Mouse (Mus musculus) MEL (cell line): ENCODE measurements at regions not wholly inside any gene's neighbourhood (a gene's known extent, or its start where the extent isn't known, plus 50 kb on each side); places are given as distances from the start of the nearest gene placed in this dataset.

Experiments used
- DNase-seq: peaks from one replicate; pipeline ENCODE4 v3.0.0; 2011; ENCODE audit warnings: low read depth, low spot score
- H3K27ac ChIP-seq: 2 replicates; pipeline ENCODE4 v1.5.1; 2012; ENCODE audit warnings: low read depth, mild to moderate bottlenecking, control low read depth, low read length, moderate library complexity; ENCODE audit not compliant: control insufficient read depth
- H3K27me3 ChIP-seq, 2 experiments: fragments of 150-350 bp in 1 of 2; sonication (generic) in 1 of 2; 2 replicates each; pipeline ENCODE4 v1.6.1; 2012; ENCODE audit warnings: low read length in 2 of 2, mild to moderate bottlenecking in 2 of 2, improper control_type of control experiment in 1 of 2, moderate library complexity in 1 of 2; ENCODE audit not compliant: insufficient read depth in 2 of 2, control insufficient read depth in 1 of 2
- H3K36me3 ChIP-seq, 2 experiments: 2 replicates each; pipeline ENCODE4 v1.6.1; 2012 to 2014; ENCODE audit warnings: low read length in 2 of 2, improper control_type of control experiment in 1 of 2, inconsistent platforms in 1 of 2, mild to moderate bottlenecking in 1 of 2; ENCODE audit not compliant: insufficient read depth in 2 of 2, control insufficient read depth in 1 of 2
- H3K4me1 ChIP-seq, 2 experiments: fragments of 150-350 bp in 1 of 2; sonication (generic) in 1 of 2; 2 replicates each; pipeline ENCODE4 v1.6.1; 2012; ENCODE audit warnings: low read length in 2 of 2, improper control_type of control experiment in 1 of 2, mild to moderate bottlenecking in 1 of 2; ENCODE audit not compliant: insufficient read depth in 2 of 2, control insufficient read depth in 1 of 2
- H3K4me3 ChIP-seq, 2 experiments: fragments of 150-350 bp in 1 of 2; sonication (generic) in 1 of 2; 2 replicates each; pipeline ENCODE4 v1.5.1; 2012; ENCODE audit warnings: low read depth in 2 of 2, low read length in 2 of 2, mild to moderate bottlenecking in 2 of 2, moderate library complexity in 2 of 2, control low read depth in 1 of 2, improper control_type of control experiment in 1 of 2; ENCODE audit not compliant: control insufficient read depth in 1 of 2, insufficient read depth in 1 of 2
- H3K79me2 ChIP-seq: 2 replicates; pipeline ENCODE4 v1.6.1; 2012; ENCODE audit warnings: mild to moderate bottlenecking, low read length, moderate library complexity; ENCODE audit not compliant: control insufficient read depth, poor library complexity, insufficient read depth
- H3K9ac ChIP-seq: 2 replicates; pipeline ENCODE4 v1.6.1; 2012; ENCODE audit warnings: low read depth, mild to moderate bottlenecking, control low read depth, low read length, moderate library complexity; ENCODE audit not compliant: control insufficient read depth, poor library complexity, severe bottlenecking
- H3K9me3 ChIP-seq: fragments of 150-350 bp; sonication (generic); replicated peaks from 2 replicates; pipeline ENCODE4 v1.6.1; 2012; ENCODE audit warnings: mild to moderate bottlenecking, low read length, improper control_type of control experiment, moderate library complexity; ENCODE audit not compliant: insufficient read depth
- BHLHE40 ChIP-seq: IDR thresholded peaks from 2 replicates; pipeline ENCODE4 v1.6.1; 2012; ENCODE audit warnings: low read depth, mild to moderate bottlenecking, inconsistent platforms, low read length, improper control_type of control experiment, borderline replicate concordance
- CHD1 ChIP-seq: IDR thresholded peaks from 2 replicates; pipeline ENCODE4 v1.6.1; 2012; ENCODE audit warnings: low read depth, mild to moderate bottlenecking, inconsistent platforms, low read length, improper control_type of control experiment
- CHD2 ChIP-seq: IDR thresholded peaks from 2 replicates; pipeline ENCODE4 v1.6.1; 2011; ENCODE audit warnings: low read length, improper control_type of control experiment
- CTCF ChIP-seq, 3 experiments: IDR thresholded peaks in 2 of 3; conservative IDR thresholded peaks in 1 of 3; 2 replicates each; pipeline ENCODE4 v1.5.1; 2011 to 2012; ENCODE audit warnings: low read length in 3 of 3, low read depth in 2 of 3, mild to moderate bottlenecking in 2 of 3, improper control_type of control experiment in 1 of 3, inconsistent platforms in 1 of 3, mixed read lengths in 1 of 3, moderate library complexity in 1 of 3; ENCODE audit not compliant: control insufficient read depth in 1 of 3, insufficient read depth in 1 of 3, poor library complexity in 1 of 3, severe bottlenecking in 1 of 3
- ETS1 ChIP-seq: IDR thresholded peaks from 2 replicates; pipeline ENCODE4 v1.6.1; 2012; ENCODE audit warnings: low read depth, mild to moderate bottlenecking, inconsistent platforms, low read length, improper control_type of control experiment, moderate library complexity
- GATA1 ChIP-seq: IDR thresholded peaks from 2 replicates; pipeline ENCODE4 v1.6.1; 2011; ENCODE audit warnings: low read depth, low read length, improper control_type of control experiment
- HCFC1 ChIP-seq: IDR thresholded peaks from 2 replicates; pipeline ENCODE4 v1.6.1; 2012; ENCODE audit warnings: low read depth, mild to moderate bottlenecking, inconsistent platforms, low read length, improper control_type of control experiment, moderate library complexity
- JUND ChIP-seq: IDR thresholded peaks from 2 replicates; pipeline ENCODE4 v1.6.1; 2011; ENCODE audit warnings: low read depth, mild to moderate bottlenecking, improper control_type of control experiment, low read length
- KAT2A ChIP-seq: conservative IDR thresholded peaks from 2 replicates; pipeline ENCODE4 v1.6.1; 2012; ENCODE audit warnings: low read depth, low read length, improper control_type of control experiment, inconsistent platforms
- MAFK ChIP-seq: IDR thresholded peaks from 2 replicates; pipeline ENCODE4 v1.6.1; 2011; ENCODE audit warnings: low read depth, mild to moderate bottlenecking, low read length, improper control_type of control experiment, borderline replicate concordance
- MAX ChIP-seq: IDR thresholded peaks from 2 replicates; pipeline ENCODE4 v1.6.1; 2011; ENCODE audit warnings: low read length, improper control_type of control experiment
- MXI1 ChIP-seq: IDR thresholded peaks from 2 replicates; pipeline ENCODE4 v1.6.1; 2011; ENCODE audit warnings: mild to moderate bottlenecking, low read depth, low read length, improper control_type of control experiment
- MYC ChIP-seq: IDR thresholded peaks from 2 replicates; pipeline ENCODE4 v1.6.1; 2011; ENCODE audit warnings: low read depth, mild to moderate bottlenecking, low read length, improper control_type of control experiment, moderate library complexity
- NELFE ChIP-seq: IDR thresholded peaks from 2 replicates; pipeline ENCODE4 v1.6.1; 2011; ENCODE audit warnings: low read depth, low read length, improper control_type of control experiment
- NRF1 ChIP-seq: IDR thresholded peaks from 2 replicates; pipeline ENCODE4 v1.6.1; 2014; ENCODE audit warnings: low read depth, mild to moderate bottlenecking, inconsistent platforms, low read length, improper control_type of control experiment, moderate library complexity; ENCODE audit not compliant: poor library complexity, insufficient read depth, severe bottlenecking
- POLR2AphosphoS2 ChIP-seq: IDR thresholded peaks from 2 replicates; pipeline ENCODE4 v1.6.1; 2011; ENCODE audit warnings: low read length, improper control_type of control experiment
- POLR2AphosphoS5 ChIP-seq: IDR thresholded peaks from 2 replicates; pipeline ENCODE4 v1.6.1; 2012; ENCODE audit warnings: low read depth, borderline replicate concordance, mild to moderate bottlenecking, inconsistent platforms, low read length, moderate library complexity, mixed read lengths
- RAD21 ChIP-seq: IDR thresholded peaks from 2 replicates; pipeline ENCODE4 v1.6.1; 2011; ENCODE audit warnings: mild to moderate bottlenecking, low read depth, low read length, improper control_type of control experiment
- RCOR1 ChIP-seq: IDR thresholded peaks from 2 replicates; pipeline ENCODE4 v1.6.1; 2012; ENCODE audit warnings: low read depth, mild to moderate bottlenecking, inconsistent platforms, low read length, improper control_type of control experiment
- SIN3A ChIP-seq: IDR thresholded peaks from 2 replicates; pipeline ENCODE4 v1.6.1; 2012; ENCODE audit warnings: low read length, improper control_type of control experiment, inconsistent platforms
- SMC3 ChIP-seq: IDR thresholded peaks from 2 replicates; pipeline ENCODE4 v1.6.1; 2011; ENCODE audit warnings: low read depth, low read length, improper control_type of control experiment
- TAL1 ChIP-seq: IDR thresholded peaks from 2 replicates; pipeline ENCODE4 v1.6.1; 2012; ENCODE audit warnings: mild to moderate bottlenecking, inconsistent platforms, low read length, moderate library complexity, mixed read lengths
- TCF12 ChIP-seq: IDR thresholded peaks from 2 replicates; pipeline ENCODE4 v1.6.1; 2014; ENCODE audit warnings: low read depth, mild to moderate bottlenecking, inconsistent platforms, low read length, improper control_type of control experiment, moderate library complexity
- UBTF ChIP-seq: IDR thresholded peaks from 2 replicates; pipeline ENCODE4 v1.6.1; 2012; ENCODE audit warnings: low read depth, mild to moderate bottlenecking, inconsistent platforms, low read length, improper control_type of control experiment, moderate library complexity, borderline replicate concordance; ENCODE audit not compliant: insufficient read depth
- USF1 ChIP-seq: IDR thresholded peaks from 2 replicates; pipeline ENCODE4 v1.6.1; 2014; ENCODE audit warnings: low read depth, mild to moderate bottlenecking, inconsistent platforms, low read length, improper control_type of control experiment, moderate library complexity
- ZC3H11A ChIP-seq: IDR thresholded peaks from 2 replicates; pipeline ENCODE4 v1.6.1; 2012; ENCODE audit warnings: low read depth, mild to moderate bottlenecking, inconsistent platforms, low read length, improper control_type of control experiment
- ZKSCAN1 ChIP-seq: IDR thresholded peaks from 2 replicates; pipeline ENCODE4 v1.6.1; 2012; ENCODE audit warnings: low read depth, mild to moderate bottlenecking, inconsistent platforms, low read length, improper control_type of control experiment, moderate library complexity
- ZMIZ1 ChIP-seq: IDR thresholded peaks from 2 replicates; pipeline ENCODE4 v1.6.1; 2012; ENCODE audit warnings: low read depth, mild to moderate bottlenecking, inconsistent platforms, low read length, improper control_type of control experiment, moderate library complexity
- ZNF384 ChIP-seq: IDR thresholded peaks from 2 replicates; pipeline ENCODE4 v1.6.1; 2012; ENCODE audit warnings: low read depth, mild to moderate bottlenecking, inconsistent platforms, low read length, improper control_type of control experiment

- no peak overlapping the region for H3K9ac ChIP-seq
- no peaks in the 10 kb centered on the region for H3K27me3 ChIP-seq
- no peaks in the 10 kb centered on the region for H3K36me3 ChIP-seq
- no peaks in the 10 kb centered on the region for H3K4me1 ChIP-seq
- H3K4me3 ChIP-seq, result no peak overlapping the region
- H3K79me2 ChIP-seq, result no peaks in the 10 kb centered on the region
- no peaks in the 10 kb centered on the region for H3K9me3 ChIP-seq
- no peak overlapping the region for H3K27ac ChIP-seq
- no peak for DNase-seq
- TF ChIP-seq TCF12 (no peak), CTCF (IDR thresholded peaks at IDR 0.05 in 2 of 3, conservative IDR thresholded peaks at IDR 0.05 in 1 of 3; ENCODE audit: control insufficient read depth in 1 of 3, insufficient read depth in 1 of 3, low read depth in 2 of 3, low read length in 3 of 3, poor library complexity in 1 of 3, severe bottlenecking in 1 of 3) (no peak), ZNF384 (no peak), ETS1 (no peak), CHD1 (no peak), HCFC1 (no peak), POLR2AphosphoS2 (no peak), KAT2A (no peak), ZKSCAN1 (no peak), NELFE (no peak), BHLHE40 (no peak), ZC3H11A (no peak), GATA1 (no peak), NRF1 (no peak), ZMIZ1 (no peak), SMC3 (no peak), MYC (no peak), MXI1 (no peak), POLR2AphosphoS5 (no peak), RCOR1 (no peak)
Measured at GRCm38 (mm10) chr16:24295626-24296440, 97.5 kb upstream of the Lpp start.

GRCm38 (mm10) chr16:24284215-24284614 lies 109.1 kb upstream of the Lpp start:
- TF ChIP-seq NELFE (no peak), POLR2AphosphoS5 (no peak), CHD2 (no peak), TAL1 (no peak), USF1 (no peak), UBTF (no peak), NRF1 (no peak), CHD1 (no peak), ZKSCAN1 (no peak), POLR2AphosphoS2 (no peak), RCOR1 (no peak), JUND (no peak), SIN3A (no peak), CTCF (IDR thresholded peaks at IDR 0.05 in 2 of 3, conservative IDR thresholded peaks at IDR 0.05 in 1 of 3; ENCODE audit: control insufficient read depth in 1 of 3, insufficient read depth in 1 of 3, low read depth in 2 of 3, low read length in 3 of 3, poor library complexity in 1 of 3, severe bottlenecking in 1 of 3) (no peak), RAD21 (no peak), GATA1 (no peak), ZNF384 (no peak), MXI1 (no peak), MAFK (no peak), MAX (no peak)
- Histone ChIP-seq H3K9me3 (no peaks in the 10 kb centered on the region), H3K36me3 (no peaks in the 10 kb centered on the region), H3K79me2 (no peaks in the 10 kb centered on the region), H3K4me3 (no peak overlapping the region), H3K27me3 (no peaks in the 10 kb centered on the region), H3K27ac (no peak overlapping the region), H3K9ac (no peak overlapping the region), H3K4me1 (no peaks in the 10 kb centered on the region)
- no peak for DNase-seq
